Mouse (Mus musculus): ENCODE measurements around the gene Olfr309. TPM values are rescaled to one million over a fixed set of nuclear protein-coding genes. Genes with fewer than 3 reads are reported as not detected.

Gene Olfr309
- polyA plus RNA-seq, 1 experiment: not detected

DNA sequence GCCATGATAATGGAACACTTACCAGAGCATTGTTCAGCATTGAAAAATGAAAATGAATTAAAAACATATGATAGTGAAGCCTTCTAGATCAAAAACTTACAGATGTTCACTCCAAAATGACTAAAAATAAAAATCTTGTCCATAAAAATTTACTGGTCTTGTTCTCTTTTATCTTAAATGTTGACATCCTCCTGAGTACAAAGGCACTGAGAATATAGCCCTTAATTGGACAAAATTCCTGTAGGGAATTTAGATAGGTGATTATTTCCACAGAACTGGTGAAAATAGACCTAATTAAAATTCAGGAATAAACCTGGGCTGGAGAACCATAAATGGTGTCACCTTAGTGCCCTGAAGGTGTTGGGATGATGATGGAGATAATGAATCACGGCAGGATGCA is 36.4 kb downstream of the Olfr309 start, which contains the start of gene Olfr310:
Olfr310 (minus strand) TSS at position 101 of the 400 bp plus-strand sequence.
- Histone ChIP-seq H3K27me3 (ENCODE audit: control insufficient read depth, insufficient read depth, low read length) (no peaks in the 10 kb centered on the region), H3K4me1 (ENCODE audit: control insufficient read depth, insufficient read depth, insufficient read length, low read length) (no peaks in the 10 kb centered on the region), H3K4me3 (ENCODE audit: low read depth, low read length) (no peak within 1 kb of the TSS), H3K27ac (ENCODE audit: insufficient read depth, low read depth, low read length) (no peak within 1 kb of the TSS), H3K36me3 (ENCODE audit: control insufficient read depth, insufficient read depth, low read length) (no peaks in the 10 kb centered on the region)
- TF ChIP-seq POLR2A (IDR thresholded peaks at IDR 0.05; ENCODE audit: low read depth, low read length) (no peak), CTCF (IDR thresholded peaks at IDR 0.05; ENCODE audit: extremely low read depth, insufficient read length, insufficient replicate concordance, low read depth, low read length) (no peak)
- 57% methylated on average over 1 of the region's 1 CpGs for WGBS

Other genes with a start within 250 kb of the Olfr309 start
- not detected in 2 replicates for gene Vmn2r75, start 141.9 kb downstream of the Olfr309 start, polyA plus RNA-seq (2012; rRNA removed)
- gene Vmn2r76, start 67.4 kb downstream of the Olfr309 start, polyA plus RNA-seq (2012; rRNA removed): not detected in 2 replicates
- not detected in 2 replicates for gene Olfr310, start 36.5 kb downstream of the Olfr309 start, polyA plus RNA-seq (2012; rRNA removed)
- gene Olfr308, start 11.9 kb upstream of the Olfr309 start, polyA plus RNA-seq (2012; rRNA removed): not detected in 2 replicates
- not detected in 2 replicates for gene Olfr307, start 23.9 kb upstream of the Olfr309 start, polyA plus RNA-seq (2012; rRNA removed)
- not detected in 2 replicates for gene Olfr305, start 53.2 kb upstream of the Olfr309 start, polyA plus RNA-seq (2012; rRNA removed)
- not detected in 2 replicates for gene Olfr304, start 73.0 kb upstream of the Olfr309 start, polyA plus RNA-seq (2012; rRNA removed)
- gene Olfr303, start 84.1 kb upstream of the Olfr309 start, polyA plus RNA-seq (2012; rRNA removed): not detected in 2 replicates
- gene Olfr301, start 90.1 kb upstream of the Olfr309 start, polyA plus RNA-seq (2012; rRNA removed): not detected in 2 replicates
- not detected in 2 replicates for gene Olfr299, start 146.2 kb upstream of the Olfr309 start, polyA plus RNA-seq (2012; rRNA removed)
- gene Olfr298, start 178.8 kb upstream of the Olfr309 start, polyA plus RNA-seq (2012; rRNA removed): not detected in 2 replicates
- not detected in 2 replicates for gene Olfr297, start 206.3 kb upstream of the Olfr309 start, polyA plus RNA-seq (2012; rRNA removed)